Mouse (Mus musculus) thymus, adult 18-20 months (tissue): ENCODE measurements around the gene Lrrc3.
A peak's percentile ranks its signal among the peaks of the same experiment; 100 is the strongest.

Source experiments
- DNase-seq, 2 experiments: peaks; one replicate each; pipeline ENCODE4 v3.0.0; 2022; ENCODE audit warnings: mixed read lengths in 2 of 2

Lrrc3 gene

GRCm38 (mm10) chr10:77867546-77867945 is 34.8 kb downstream of the Lrrc3 start:
- DNase-seq, result no peak

- DNase-seq, result no peak
Observed at GRCm38 (mm10) chr10:77864762-77865143, 37.6 kb downstream of the Lrrc3 start.

GRCm38 (mm10) chr10:77864067-77864761 is 38.1 kb downstream of the Lrrc3 start:
- peak; percentile 16 to 49 for DNase-seq

DNA sequence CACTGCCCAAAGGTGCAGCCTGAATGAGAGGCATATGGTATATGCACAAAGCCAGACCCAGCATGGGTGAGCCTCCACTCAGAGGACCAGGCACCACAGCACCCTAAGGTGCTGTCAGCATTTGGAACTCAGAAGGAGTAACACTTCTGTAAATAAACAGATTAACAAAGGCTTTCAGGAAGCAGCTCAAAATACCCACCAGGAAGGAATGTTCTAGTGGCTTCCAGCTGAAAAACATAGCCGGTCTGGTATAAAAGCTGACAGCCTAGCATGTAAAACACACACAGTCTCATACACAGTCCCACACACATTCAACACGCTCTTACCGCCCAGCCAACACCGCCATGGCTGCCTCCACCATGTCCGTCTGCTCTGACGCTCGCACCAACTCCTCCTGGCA is 40.7 kb downstream of the Lrrc3 start, which contains the start of gene Gm3285:
Gene Gm3285, plus strand, starts transcription at position 301 of the 400 bp plus-strand sequence.
- DNase-seq, result no peak

- no peak for DNase-seq
Observed at GRCm38 (mm10) chr10:77852559-77852958, 49.8 kb downstream of the Lrrc3 start, which contains the start of gene Gm10318. Gene Gm10318, plus strand, starts transcription at chr10:77852859.
